Mouse (Mus musculus) embryonic fibroblast, embryonic 13.5 days (primary cell): Measurements from ENCODE around the gene Gm4952.

Source experiments
- CTCF ChIP-seq: IDR thresholded peaks from 2 replicates; pipeline ENCODE4 v1.5.1; 2011; ENCODE audit warnings: mild to moderate bottlenecking, control low read depth, low read length, moderate library complexity, borderline replicate concordance; ENCODE audit not compliant: insufficient read depth
- POLR2A ChIP-seq: IDR thresholded peaks from 2 replicates; pipeline ENCODE4 v1.6.1; 2011; ENCODE audit warnings: low read depth, mild to moderate bottlenecking, control low read depth, low read length, moderate library complexity

DNA sequence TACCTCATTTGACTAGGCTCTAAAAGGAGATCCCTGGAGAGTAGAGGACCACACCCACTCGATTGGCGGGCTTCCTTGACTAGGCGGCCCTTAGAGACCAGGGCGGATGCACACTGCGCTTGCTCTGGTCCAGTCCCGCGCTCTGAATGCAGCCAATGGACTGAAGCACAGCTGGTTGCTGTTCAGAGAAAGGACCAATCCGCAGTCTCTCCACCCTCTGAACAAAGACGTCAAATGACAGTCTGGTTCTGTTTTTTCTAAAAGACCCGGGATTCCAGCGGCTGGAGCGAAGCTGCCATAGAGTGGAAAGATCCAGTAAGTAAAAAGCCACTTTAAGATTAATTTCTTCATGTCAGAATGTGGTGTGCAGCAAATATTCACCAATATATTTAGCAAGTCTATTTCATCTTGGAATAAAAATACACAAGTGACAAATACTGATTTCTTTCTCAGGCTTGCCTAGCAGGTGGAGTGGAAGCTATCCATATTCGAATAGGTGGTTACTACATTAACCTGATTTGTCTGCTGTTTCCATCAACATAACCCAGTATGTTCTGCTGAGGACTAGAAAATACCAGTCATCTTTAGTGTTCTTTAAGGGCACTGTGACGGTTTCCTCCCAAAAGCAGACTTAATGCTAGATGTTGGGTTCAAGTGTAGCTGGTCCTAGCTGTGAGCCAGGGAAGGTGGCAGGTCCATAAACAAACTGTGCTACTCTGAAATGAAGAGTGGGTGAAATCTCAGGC is 26.3 kb upstream of the Gm4952 start:
- TF ChIP-seq CTCF, result no peak
- no peak; the same call in 1 of the 2 replicates for TF ChIP-seq POLR2A
